Mouse (Mus musculus) G1E (cell line): ENCODE measurements around the gene Gnai3.

ENCODE experiments used
- CTCF ChIP-seq: IDR thresholded peaks from 2 replicates; pipeline ENCODE4 v1.5.1; 2012; ENCODE audit warnings: low read depth, low read length, inconsistent platforms, mixed read lengths
- GATA1 ChIP-seq: IDR thresholded peaks from 2 replicates; pipeline ENCODE4 v1.6.1; 2012; ENCODE audit warnings: borderline replicate concordance, low read length, inconsistent platforms, mixed read lengths
- POLR2AphosphoS5 ChIP-seq: IDR thresholded peaks from 2 replicates; pipeline ENCODE4 v1.6.1; 2012; ENCODE audit warnings: low read depth, low read length, inconsistent platforms; ENCODE audit not compliant: insufficient replicate concordance
- TAL1 ChIP-seq: conservative IDR thresholded peaks from 2 replicates; pipeline ENCODE4 v1.6.1; 2012; ENCODE audit warnings: low read depth, low read length, inconsistent platforms, mixed read lengths

DNA sequence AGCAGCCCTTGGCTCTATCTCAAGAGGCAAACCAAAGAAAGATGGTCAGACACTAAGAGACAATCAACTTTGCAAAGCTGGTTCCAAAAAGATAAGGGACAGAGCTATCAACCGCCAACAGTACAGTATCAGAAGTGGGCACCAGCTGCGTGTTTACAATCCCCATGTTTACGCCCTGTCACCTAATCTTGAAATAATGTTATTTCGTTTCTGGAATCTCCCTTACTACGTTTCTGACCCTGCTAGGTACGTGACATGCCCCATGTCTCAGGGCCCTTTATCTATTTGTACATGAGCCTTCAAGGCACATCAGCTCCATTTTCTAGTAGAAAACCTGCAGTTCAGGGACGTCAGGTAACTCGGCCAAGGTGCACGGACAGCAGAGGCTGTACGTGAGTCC is 49.2 kb downstream of the Gnai3 start:
- TF ChIP-seq CTCF (no peak), GATA1 (no peak), POLR2AphosphoS5 (no peak), TAL1 (peak; percentile 97)
